Mouse (Mus musculus) small intestine, adult 2 months (tissue): ENCODE data around the gene Slc4a1ap. TPM values are rescaled to one million over a fixed set of nuclear protein-coding genes. Genes with fewer than 3 reads are reported as not detected.

Experiments
- H3K27ac ChIP-seq: fragments of 200-500 bp; 2 replicates; pipeline ENCODE4 v1.5.1; 2012; ENCODE audit warnings: low read depth, low read length, control low read depth, inconsistent platforms; ENCODE audit not compliant: insufficient read depth
- H3K27me3 ChIP-seq: fragments of 200-500 bp; 2 replicates; pipeline ENCODE4 v1.6.1; 2012; ENCODE audit warnings: mild to moderate bottlenecking, moderate library complexity, low read length, inconsistent platforms; ENCODE audit not compliant: control insufficient read depth, insufficient read depth
- H3K36me3 ChIP-seq: fragments of 200-500 bp; 2 replicates; pipeline ENCODE4 v1.6.1; 2012; ENCODE audit warnings: mild to moderate bottlenecking, low read length, control low read depth, inconsistent platforms; ENCODE audit not compliant: control insufficient read depth, insufficient read depth
- H3K4me1 ChIP-seq: fragments of 200-500 bp; 2 replicates; pipeline ENCODE4 v1.6.1; 2012; ENCODE audit warnings: low read length, inconsistent platforms, mixed read lengths; ENCODE audit not compliant: control insufficient read depth, insufficient read depth, insufficient read length
- H3K4me3 ChIP-seq: fragments of 200-500 bp; 2 replicates; pipeline ENCODE4 v1.5.1; 2012; ENCODE audit warnings: low read depth, mild to moderate bottlenecking, control low read depth, inconsistent platforms, low read length, moderate library complexity
- CTCF ChIP-seq: fragments of 200-500 bp; IDR thresholded peaks from 2 replicates; pipeline ENCODE4 v1.5.1; 2012; ENCODE audit warnings: low read depth, mild to moderate bottlenecking, control low read depth, inconsistent platforms, low read length, moderate library complexity, mixed read lengths; ENCODE audit not compliant: insufficient replicate concordance, insufficient read length; ENCODE audit errors: extremely low read depth
- POLR2A ChIP-seq: fragments of 200-500 bp; IDR thresholded peaks from 2 replicates; pipeline ENCODE4 v1.6.1; 2012; ENCODE audit warnings: low read depth, mild to moderate bottlenecking, control low read depth, inconsistent platforms, low read length, moderate library complexity
- WGBS: fragments of 180-500 bp; shearing (Covaris S2); methylation state at CpG from one replicate; pipeline ENCODE4 v1.1.7; 2018; 5-methylcytosine and 5-hydroxymethylcytosine counted together
- polyA plus RNA-seq: library from polyadenylated mRNA; depleted of rRNA; stranded (reverse); fragments of >200 nt; gene quantifications from 2 replicates; pipeline ENCODE4 v1.2.3, GENCODE M21; 2012; rRNA removed

Gene Slc4a1ap
- polyA plus RNA-seq, result 3.7 and 8.7 TPM in 2 replicates

DNA sequence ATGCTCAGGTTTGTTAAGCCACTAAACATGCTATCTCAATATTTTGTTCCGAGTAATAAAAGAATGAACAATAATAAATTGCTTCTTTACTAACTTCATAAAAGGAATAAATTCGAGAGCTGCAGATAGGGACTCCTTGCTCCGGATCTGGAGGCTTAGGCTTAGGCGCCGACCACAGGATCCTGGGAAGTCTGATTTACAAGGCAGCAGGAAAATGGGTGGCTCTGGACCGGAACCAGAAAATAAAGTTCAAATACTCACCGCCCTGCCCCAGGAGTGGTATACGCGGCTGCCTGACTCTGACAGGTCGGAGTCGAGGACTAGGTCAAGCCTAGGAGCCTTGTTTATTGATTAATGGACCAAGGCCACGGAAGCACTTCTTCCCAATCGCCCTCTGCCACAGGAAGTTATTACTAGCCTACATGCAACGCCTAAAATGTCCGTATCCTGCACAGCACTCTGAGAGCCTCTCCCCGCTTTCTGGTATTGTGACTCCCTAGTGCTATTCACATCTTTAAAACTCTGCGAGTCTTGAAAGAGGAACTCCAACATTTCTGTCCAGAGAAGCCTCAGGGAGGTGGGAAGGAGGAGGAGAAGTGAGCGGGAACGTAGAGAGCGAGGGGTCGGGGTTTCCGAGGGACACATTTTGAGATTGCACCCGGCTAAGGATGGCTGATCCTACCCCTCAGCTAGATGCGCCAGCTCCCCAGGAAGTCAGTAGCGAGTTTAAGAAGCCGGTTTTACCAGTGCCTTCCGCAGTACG is at the start of gene Slc4a1ap:
Gene Slc4a1ap (plus strand): TSS at position 642 of the 763 bp plus-strand sequence.
- WGBS, result under 1% methylated on average over 28 of the region's 28 CpGs
- 0 out of 2 replicates have a peak within 1 kb of the TSS, but pooled peaks have one; percentile 18 for H3K27ac ChIP-seq
- H3K27me3 ChIP-seq, result no peaks in the 10 kb centered on the region
- peaks cover 23% of the 10 kb centered on the region for H3K36me3 ChIP-seq
- H3K4me3 ChIP-seq, result peak within 1 kb of the TSS; percentile 89
- TF ChIP-seq CTCF (no peak), POLR2A (peak; percentile 33; the same call in 1 of the 2 replicates)
- peaks cover 2% of the 10 kb centered on the region; the same call in 1 of the 2 replicates for H3K4me1 ChIP-seq

DNA sequence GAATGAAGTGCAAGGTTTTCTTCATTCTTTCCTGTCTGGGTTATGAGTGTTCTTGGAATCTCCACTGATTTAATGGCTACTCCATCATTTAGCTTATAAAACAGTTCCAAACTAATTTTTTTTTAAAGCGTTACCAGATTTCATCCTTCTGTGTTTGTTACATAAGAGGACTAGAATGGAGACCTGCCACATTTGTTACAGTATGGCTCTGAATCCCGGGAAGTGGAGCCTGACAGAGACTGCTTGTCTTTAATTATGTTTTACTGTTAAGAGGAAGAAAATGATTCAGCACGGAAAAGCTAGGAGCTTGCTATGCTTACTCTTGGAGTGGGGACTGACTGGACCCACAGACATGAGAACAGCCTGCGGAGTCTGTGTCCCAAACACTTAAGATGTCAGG is 46.3 kb upstream of the Slc4a1ap start:
- Histone ChIP-seq H3K36me3 (peaks cover 30% of the 10 kb centered on the region), H3K4me1 (no peaks in the 10 kb centered on the region), H3K4me3 (no peak overlapping the region), H3K27ac (no peak overlapping the region), H3K27me3 (no peaks in the 10 kb centered on the region)
- TF ChIP-seq CTCF, result no peak
- no peak for TF ChIP-seq POLR2A
- 92% methylated on average over 4 of the region's 4 CpGs for WGBS

DNA sequence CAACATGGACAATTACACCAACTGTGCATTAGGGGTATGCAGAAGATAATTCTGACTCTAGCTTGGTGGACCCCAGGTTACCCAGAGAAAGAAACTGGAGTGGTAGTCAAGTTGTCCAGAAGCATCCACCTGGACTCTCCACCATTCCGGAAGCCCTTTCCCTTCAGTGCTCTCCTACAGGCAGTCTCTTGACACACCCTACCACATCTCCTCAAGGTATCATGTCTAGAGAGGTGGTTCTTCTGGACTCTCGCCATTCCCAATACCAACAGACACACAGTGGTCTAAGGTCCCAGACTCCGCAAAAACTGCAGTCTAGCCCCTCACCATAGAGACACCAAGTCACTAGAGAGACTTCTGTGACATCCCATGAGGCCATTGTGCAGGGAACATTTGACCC is 41.4 kb upstream of the Slc4a1ap start, which contains the start of gene 4930548H24Rik:
Gene 4930548H24Rik (plus strand): TSS at position 301 of the 400 bp plus-strand sequence.
- H3K27ac ChIP-seq, result no peak within 1 kb of the TSS
- 91% methylated on average over 3 of the region's 3 CpGs for WGBS
- peaks cover 8% of the 10 kb centered on the region for H3K36me3 ChIP-seq
- no peak within 1 kb of the TSS for H3K4me3 ChIP-seq
- no peaks in the 10 kb centered on the region for H3K4me1 ChIP-seq
- H3K27me3 ChIP-seq, result no peaks in the 10 kb centered on the region
- TF ChIP-seq POLR2A (no peak), CTCF (no peak)

DNA sequence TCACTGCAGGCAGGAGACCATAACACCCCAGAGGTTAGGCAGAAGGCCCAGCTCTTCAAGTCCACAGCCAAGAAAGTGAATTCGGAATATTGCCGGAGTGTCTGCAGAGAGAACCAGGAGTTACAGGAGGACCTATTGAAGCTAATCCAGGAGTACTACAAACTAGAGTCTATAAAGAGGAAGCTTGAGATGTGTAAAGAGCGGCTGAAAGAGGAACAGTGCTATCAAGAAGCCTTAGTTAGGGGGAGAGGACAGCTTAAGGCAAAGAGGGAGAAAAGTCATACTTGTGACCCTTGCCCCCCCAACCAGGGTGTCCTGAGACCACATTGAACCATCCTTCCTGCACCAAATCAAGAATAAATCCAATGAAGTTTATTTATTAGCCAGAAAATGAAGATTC is 38.9 kb upstream of the Slc4a1ap start:
- Histone ChIP-seq H3K27ac (no peak overlapping the region), H3K27me3 (no peaks in the 10 kb centered on the region), H3K36me3 (no peaks in the 10 kb centered on the region), H3K4me3 (no peak overlapping the region), H3K4me1 (no peaks in the 10 kb centered on the region)
- TF ChIP-seq POLR2A (no peak), CTCF (no peak)
- 90% methylated on average over 3 of the region's 3 CpGs for WGBS

GRCm38 (mm10) chr5:31489116-31489769 is 37.6 kb upstream of the Slc4a1ap start:
- TF ChIP-seq CTCF (no peak), POLR2A (no peak)
- 63% methylated on average over 7 of the region's 7 CpGs for WGBS
- no peaks in the 10 kb centered on the region for H3K36me3 ChIP-seq
- H3K27me3 ChIP-seq, result no peaks in the 10 kb centered on the region
- no peak overlapping the region for H3K27ac ChIP-seq
- no peaks in the 10 kb centered on the region for H3K4me1 ChIP-seq
- H3K4me3 ChIP-seq, result no peak overlapping the region

GRCm38 (mm10) chr5:31492031-31492430 is 34.8 kb upstream of the Slc4a1ap start:
- Histone ChIP-seq H3K4me1 (no peaks in the 10 kb centered on the region; the same call in 1 of the 2 replicates), H3K36me3 (no peaks in the 10 kb centered on the region), H3K27ac (no peak overlapping the region), H3K27me3 (no peaks in the 10 kb centered on the region), H3K4me3 (no peak overlapping the region)
- TF ChIP-seq CTCF (no peak), POLR2A (no peak)
- WGBS, result 55% methylated on average over 1 of the region's 1 CpGs
